Mouse (Mus musculus) frontal cortex, postnatal 25 days (tissue): ENCODE results near the gene Ten1.

Source experiments
- DNase-seq, 2 experiments: peaks; one replicate each; pipeline ENCODE4 v3.0.0; 2022; ENCODE audit warnings: low spot score in 2 of 2

Ten1 gene

GRCm38 (mm10) chr11:116237742-116238395, 39.2 kb downstream of the Ten1 start, which contains the start of gene Evpl:
Gene Evpl, minus strand, starts transcription at chr11:116238077.
- no peak for DNase-seq

- no peak for DNase-seq
Observed at GRCm38 (mm10) chr11:116239797-116240196, 41.1 kb downstream of the Ten1 start.

- no peak for DNase-seq
Observed at GRCm38 (mm10) chr11:116241744-116242235, 43.1 kb downstream of the Ten1 start.

- no peak for DNase-seq
Observed at GRCm38 (mm10) chr11:116244580-116244979, 45.9 kb downstream of the Ten1 start.

GRCm38 (mm10) chr11:116245616-116246015, 47.0 kb downstream of the Ten1 start:
- DNase-seq: no peak

- no peak for DNase-seq
Observed at GRCm38 (mm10) chr11:116247502-116248222, 49.0 kb downstream of the Ten1 start.

GRCm38 (mm10) chr11:116250898-116251297, 52.2 kb downstream of the Ten1 start:
- no peak for DNase-seq

- DNase-seq: no peak
Observed at GRCm38 (mm10) chr11:116253076-116253600, 54.5 kb downstream of the Ten1 start.

- no peak for DNase-seq
Observed at GRCm38 (mm10) chr11:116254627-116255026, 56.0 kb downstream of the Ten1 start.

- DNase-seq: no peak
Observed at GRCm38 (mm10) chr11:116255090-116255981, 56.7 kb downstream of the Ten1 start.

- no peak for DNase-seq
Observed at GRCm38 (mm10) chr11:116255982-116256675, 57.5 kb downstream of the Ten1 start.

GRCm38 (mm10) chr11:116259461-116259860, 60.8 kb downstream of the Ten1 start:
- DNase-seq: no peak

GRCm38 (mm10) chr11:116260259-116260658, 61.6 kb downstream of the Ten1 start:
- DNase-seq: no peak
